Mouse (Mus musculus): ENCODE data around the gene Olfr744. TPM values are rescaled to one million over a fixed set of nuclear protein-coding genes. Genes with fewer than 3 reads are reported as not detected.

The Olfr744 gene
- polyA plus RNA-seq (2012; rRNA removed): not detected in 2 replicates

GRCm38 (mm10) chr14:50614579-50614978, at the start of gene Olfr744:
Gene Olfr744, plus strand, starts transcription at chr14:50614879.

GRCm38 (mm10) chr14:50639088-50639487, 24.4 kb downstream of the Olfr744 start, which contains the start of gene Olfr745:
Gene Olfr745, plus strand, starts transcription at chr14:50639388.

GRCm38 (mm10) chr14:50646783-50647182, 32.1 kb downstream of the Olfr744 start, which contains the start of gene Olfr746:
Gene Olfr746, plus strand, starts transcription at chr14:50647083.

Other genes starting within 250 kb of the Olfr744 start
- not detected in 2 replicates for gene Olfr736, start 233.7 kb upstream of the Olfr744 start, polyA plus RNA-seq (2012; rRNA removed)
- not detected in 2 replicates for gene Olfr738, start 207.3 kb upstream of the Olfr744 start, polyA plus RNA-seq (2012; rRNA removed)
- gene Olfr739, start 196.3 kb upstream of the Olfr744 start, polyA plus RNA-seq (2012; rRNA removed): not detected in 2 replicates
- gene Olfr740, start 169.3 kb upstream of the Olfr744 start, polyA plus RNA-seq (2012; rRNA removed): not detected in 2 replicates
- gene Olfr741, start 142.1 kb upstream of the Olfr744 start, polyA plus RNA-seq (2012; rRNA removed): not detected in 2 replicates
- not detected in 2 replicates for gene Olfr742, start 111.3 kb upstream of the Olfr744 start, polyA plus RNA-seq (2012; rRNA removed)
- not detected in 2 replicates for gene Olfr743, start 93.0 kb upstream of the Olfr744 start, polyA plus RNA-seq (2012; rRNA removed)
- not detected in 2 replicates for gene Olfr745, start 24.5 kb downstream of the Olfr744 start, polyA plus RNA-seq (2012; rRNA removed)
- gene Olfr746, start 32.2 kb downstream of the Olfr744 start, polyA plus RNA-seq (2012; rRNA removed): not detected in 2 replicates
- not detected in 2 replicates for gene Olfr747, start 78.3 kb downstream of the Olfr744 start, polyA plus RNA-seq (2012; rRNA removed)
- gene Olfr748, start 92.5 kb downstream of the Olfr744 start, polyA plus RNA-seq (2012; rRNA removed): not detected in 2 replicates
- not detected in 2 replicates for gene Olfr749, start 130.2 kb downstream of the Olfr744 start, polyA plus RNA-seq (2012; rRNA removed)
- 34.1 and 35.8 TPM in 2 replicates for gene Ttc5, start 170.6 kb downstream of the Olfr744 start, polyA plus RNA-seq (2012; rRNA removed)
- 0.12 TPM in 1 of 2 replicates, not detected in the other for gene Ccnb1ip1, start 192.9 kb downstream of the Olfr744 start, polyA plus RNA-seq (2012; rRNA removed)
- gene Parp2, start 193.0 kb downstream of the Olfr744 start, polyA plus RNA-seq (2012; rRNA removed): 9.4 and 12.8 TPM in 2 replicates

Data from ovary, adult 2 months (tissue).